24 mouse cellular contexts compared by ENCODE assay signal in genomic region chr7:65438146-65438545, GRCm38 (mm10).
DNase-seq lines count a peak whose midpoint lies in the region; ATAC-seq and TF ChIP-seq lines count a peak whose summit lies in the region.
"Had no signal": no experiment of that assay in that cellular context is flagged by ENCODE, and none has a peak within 500 bp of the region (broad histone marks: within the 10 kb centered on the region; RNA-seq: fewer than 3 reads in every experiment).

No protein-coding gene starts in this region.

- TF ChIP-seq CTCF in kidney, postnatal 0 days (IDR thresholded peaks at IDR 0.05; ENCODE audit: low read depth): peak; percentile 30; the same call in 1 of the 2 replicates
- TF ChIP-seq CTCF in liver, adult 2 months (IDR thresholded peaks at IDR 0.05; ENCODE audit: low read depth, low read length): no peak

- no peaks in the 10 kb centered on the region for H3K79me2 ChIP-seq in liver, adult 2 months (ENCODE audit: control insufficient read depth, insufficient read depth, low read length)

- no peak overlapping the region for H3K27ac ChIP-seq in kidney, postnatal 0 days
- H3K27ac ChIP-seq in kidney, embryonic 16.5 days (ENCODE audit: low read length): no peak overlapping the region
- H3K27ac ChIP-seq in liver, adult 2 months (replicated peaks; ENCODE audit: insufficient read depth, low read depth, low read length): no peak overlapping the region
- no peak overlapping the region for H3K27ac ChIP-seq in liver, embryonic 11.5 days (ENCODE audit: low read depth, low read length)
- H3K27ac ChIP-seq: embryonic facial prominence, embryonic 12.5 days; embryonic facial prominence, embryonic 15.5 days; gastrocnemius, adult 2 months; heart, embryonic 13.5 days; hindbrain, embryonic 14.5 days had no signal

- no peak for DNase-seq in kidney, postnatal 0 days (ENCODE audit: low spot score)
- DNase-seq in liver, adult 2 months (ENCODE audit: extremely low read depth, low read depth, low spot score): peak; percentile 19
- no peak for DNase-seq in liver, embryonic 11.5 days (ENCODE audit: low spot score)
- peak; percentile 54 for DNase-seq in lung, postnatal 36 days
- no peak for DNase-seq in lung, postnatal 4 days
- DNase-seq: adrenal gland, adult 2 months; adrenal gland, postnatal 14 days; cerebellum, adult 11 months; cerebellum, adult 2 months; cerebellum, adult 9-11 months; cerebellum, postnatal 25 days; forebrain, postnatal 0 days; gastrocnemius, adult 2 months; gastrocnemius, postnatal 14 days; heart, adult 11 months; heart, postnatal 14 days; heart, postnatal 4 days had no signal

- H3K4me2 ChIP-seq in kidney, postnatal 0 days (ENCODE audit: low read length): no peak overlapping the region
- no peak overlapping the region for H3K4me2 ChIP-seq in kidney, embryonic 16.5 days (replicated peaks; ENCODE audit: low read depth, low read length)
- no peak overlapping the region for H3K4me2 ChIP-seq in liver, embryonic 11.5 days
- H3K4me2 ChIP-seq: embryonic facial prominence, embryonic 12.5 days; embryonic facial prominence, embryonic 15.5 days; heart, embryonic 13.5 days; hindbrain, embryonic 14.5 days had no signal

- H3K4me3 ChIP-seq in kidney, postnatal 0 days (replicated peaks; ENCODE audit: low read depth, low read length): no peak overlapping the region
- no peak overlapping the region for H3K4me3 ChIP-seq in kidney, embryonic 16.5 days (ENCODE audit: low read length)
- no peak overlapping the region for H3K4me3 ChIP-seq in liver, adult 2 months (ENCODE audit: insufficient read depth, low read depth, low read length)
- no peak overlapping the region for H3K4me3 ChIP-seq in liver, embryonic 11.5 days (ENCODE audit: low read depth, low read length)
- H3K4me3 ChIP-seq: embryonic facial prominence, embryonic 12.5 days; embryonic facial prominence, embryonic 15.5 days; gastrocnemius, adult 2 months; heart, embryonic 13.5 days had no signal

- ATAC-seq in kidney, postnatal 0 days (replicated peaks; ENCODE audit: low FRiP score, low read depth): no peak
- no peak for ATAC-seq in kidney, embryonic 16.5 days (ENCODE audit: low FRiP score, low TSS enrichment)
- no peak for ATAC-seq in liver, embryonic 11.5 days (replicated peaks; ENCODE audit: low FRiP score)
- ATAC-seq: CD4-positive, CD25-positive, alpha-beta regulatory T cell, adult 4 months; forebrain, embryonic 14.5 days; forebrain, postnatal 0 days had no signal

- no peaks in the 10 kb centered on the region for H3K27me3 ChIP-seq in kidney, postnatal 0 days (ENCODE audit: insufficient read depth, low read length)
- no peaks in the 10 kb centered on the region for H3K27me3 ChIP-seq in kidney, embryonic 16.5 days (ENCODE audit: insufficient read depth, low read length)
- H3K27me3 ChIP-seq in liver, adult 2 months (ENCODE audit: control insufficient read depth, insufficient read depth, low read length): no peaks in the 10 kb centered on the region
- H3K27me3 ChIP-seq in liver, embryonic 11.5 days (replicated peaks; ENCODE audit: control insufficient read depth, insufficient read depth, low read length): no peaks in the 10 kb centered on the region
- H3K27me3 ChIP-seq: embryonic facial prominence, embryonic 12.5 days; embryonic facial prominence, embryonic 15.5 days; heart, embryonic 13.5 days had no signal

- 58% methylated on average over 5 of the region's 5 CpGs for WGBS in kidney, postnatal 0 days
- 70% methylated on average over 5 of the region's 5 CpGs for WGBS in kidney, embryonic 16.5 days
- WGBS in liver, adult 2 months: 76% methylated on average over 5 of the region's 5 CpGs
- 77% methylated on average over 5 of the region's 5 CpGs for WGBS in liver, embryonic 11.5 days

- no peaks in the 10 kb centered on the region; the same call in 1 of the 2 replicates for H3K4me1 ChIP-seq in kidney, postnatal 0 days (replicated peaks; ENCODE audit: insufficient read depth, low read length)
- H3K4me1 ChIP-seq in kidney, embryonic 16.5 days (ENCODE audit: insufficient read depth, low read length): no peaks in the 10 kb centered on the region
- peaks cover 1% of the 10 kb centered on the region; the same call in 1 of the 2 replicates for H3K4me1 ChIP-seq in liver, adult 2 months (ENCODE audit: control insufficient read depth, insufficient read depth, low read length)
- no peaks in the 10 kb centered on the region for H3K4me1 ChIP-seq in liver, embryonic 11.5 days (replicated peaks; ENCODE audit: control insufficient read depth, insufficient read depth, low read length)
- H3K4me1 ChIP-seq: embryonic facial prominence, embryonic 12.5 days had no signal

- no peaks in the 10 kb centered on the region for H3K36me3 ChIP-seq in kidney, postnatal 0 days (ENCODE audit: insufficient read depth, low read length)
- H3K36me3 ChIP-seq in kidney, embryonic 16.5 days (ENCODE audit: insufficient read depth, low read length): no peaks in the 10 kb centered on the region
- H3K36me3 ChIP-seq in liver, adult 2 months (ENCODE audit: control insufficient read depth, insufficient read depth, low read length): no peaks in the 10 kb centered on the region
- no peaks in the 10 kb centered on the region for H3K36me3 ChIP-seq in liver, embryonic 11.5 days (ENCODE audit: control insufficient read depth, insufficient read depth, low read length)
- H3K36me3 ChIP-seq: embryonic facial prominence, embryonic 12.5 days; embryonic facial prominence, embryonic 15.5 days; heart, embryonic 13.5 days had no signal

- H3K9ac ChIP-seq in kidney, postnatal 0 days (ENCODE audit: low read depth, low read length): no peak overlapping the region
- no peak overlapping the region for H3K9ac ChIP-seq in kidney, embryonic 16.5 days (replicated peaks; ENCODE audit: low read length)
- no peak overlapping the region for H3K9ac ChIP-seq in liver, adult 2 months (ENCODE audit: low read depth, low read length)
- no peak overlapping the region for H3K9ac ChIP-seq in liver, embryonic 11.5 days (ENCODE audit: low read depth, low read length)
- H3K9ac ChIP-seq: embryonic facial prominence, embryonic 12.5 days; embryonic facial prominence, embryonic 15.5 days; forebrain, postnatal 0 days; heart, embryonic 13.5 days; hindbrain, embryonic 14.5 days had no signal

- no peaks in the 10 kb centered on the region for H3K9me3 ChIP-seq in kidney, postnatal 0 days (replicated peaks; ENCODE audit: low read length)
- H3K9me3 ChIP-seq in kidney, embryonic 16.5 days (ENCODE audit: low read length): no peaks in the 10 kb centered on the region
- no peaks in the 10 kb centered on the region for H3K9me3 ChIP-seq in liver, embryonic 11.5 days (ENCODE audit: control insufficient read depth, low read length)
- H3K9me3 ChIP-seq: embryonic facial prominence, embryonic 12.5 days; embryonic facial prominence, embryonic 15.5 days; heart, embryonic 13.5 days had no signal

- no peak for TF ChIP-seq POLR2A in liver, adult 2 months (IDR thresholded peaks at IDR 0.05; ENCODE audit: extremely low read depth, insufficient read depth, low read length)

Comparison
In these comparisons a context has a peak if more than half of its experiments do, and no peak if none do; other contexts are left out.
1. DNase-seq: peak in liver, adult 2 months (single experiment) and lung, postnatal 36 days (single experiment); none in kidney, postnatal 0 days (single experiment), liver, embryonic 11.5 days (single experiment) and lung, postnatal 4 days (0 of 2).